Mouse (Mus musculus): ENCODE results near the gene Slc2a9. TPM values are rescaled to one million over a fixed set of nuclear protein-coding genes. Genes with fewer than 3 reads are reported as not detected.
A peak's percentile ranks its signal among the peaks of the same experiment; 100 is the strongest.

The Slc2a9 gene
- total and polyA plus RNA-seq, 3 experiments, result 1.6 to 2.8 (median 2.3) TPM

DNA sequence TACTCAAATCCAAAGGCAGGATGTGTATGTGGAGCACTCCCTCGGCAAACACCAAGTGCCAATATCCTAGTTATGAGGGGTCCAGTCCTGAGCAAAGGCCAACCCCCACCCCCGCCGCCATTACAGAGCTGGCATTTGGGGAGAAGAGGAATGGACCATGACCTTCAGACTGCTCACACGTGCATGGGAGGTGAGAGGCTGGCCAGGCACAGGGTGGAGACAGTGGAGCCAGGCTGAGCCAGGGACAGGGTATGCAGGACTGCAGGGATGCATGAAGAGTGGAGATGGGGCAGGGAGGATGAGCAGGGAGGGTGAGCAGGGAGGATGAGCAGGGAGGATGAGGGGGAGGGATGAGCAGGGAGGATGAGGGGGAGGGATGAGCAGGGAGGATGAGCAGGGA is 17.0 kb downstream of the Slc2a9 start:
- Histone ChIP-seq H3K27ac (ENCODE audit: insufficient read depth, low read depth) (no peak overlapping the region), H3K4me1 (ENCODE audit: control insufficient read depth in 1 of 2, insufficient read depth in 2 of 2) (peaks cover 8 to 9% of the 10 kb centered on the region in 2 experiments), H3K4me3 (replicated peaks in 1 of 3; ENCODE audit: low read depth in 2 of 3, low read length in 2 of 3, poor library complexity in 1 of 3) (no peak overlapping the region), H3K9ac (ENCODE audit: insufficient read depth, low read depth) (no peak overlapping the region), H3K27me3 (replicated peaks) (no peaks in the 10 kb centered on the region), H3K9me3 (replicated peaks; ENCODE audit: low read length) (no peaks in the 10 kb centered on the region), H3K4me2 (ENCODE audit: insufficient read depth, low read depth, poor library complexity, severe bottlenecking) (no peak overlapping the region), H3K36me3 (replicated peaks in 1 of 2; ENCODE audit: control insufficient read depth in 1 of 2, insufficient read depth in 1 of 2, low read length in 1 of 2) (no peaks in the 10 kb centered on the region), H3K79me2 (replicated peaks; ENCODE audit: control insufficient read depth, extremely low read depth, insufficient read depth, poor library complexity, severe bottlenecking) (no peaks in the 10 kb centered on the region)
- DNase-seq (ENCODE audit: extremely low read depth), result no peak
- in situ Hi-C loops (cut with MboI; ENCODE audit: low pct_ligation_motif_present, low pct_unique_long_range_greater_than_20kb, low sequenced_read_pairs), result no loop called here
- dilution Hi-C loops (cut with MboI; ENCODE audit: extremely low pct_ligation_motif_present, extremely low pct_unique_long_range_greater_than_20kb, low sequenced_read_pairs), result no loop called here
- no peak for TF ChIP-seq GABPA (IDR thresholded peaks at IDR 0.05; ENCODE audit: insufficient replicate concordance, low read depth, low read length)
- no peak for TF ChIP-seq IRF4 (IDR thresholded peaks at IDR 0.05; ENCODE audit: low read depth, low read length)
- no peak for TF ChIP-seq NELFE (IDR thresholded peaks at IDR 0.05; ENCODE audit: low read depth, low read length)
- TF ChIP-seq HCFC1 (IDR thresholded peaks at IDR 0.05; ENCODE audit: low read depth, low read length), result no peak
- no peak for TF ChIP-seq USF1 (IDR thresholded peaks at IDR 0.05; ENCODE audit: low read depth, low read length)
- no peak for TF ChIP-seq MAFK (IDR thresholded peaks at IDR 0.05; ENCODE audit: insufficient replicate concordance, low read length)
- TF ChIP-seq TCF12 (IDR thresholded peaks at IDR 0.05; ENCODE audit: low read depth, low read length), result no peak
- no peak for TF ChIP-seq ZC3H11A (IDR thresholded peaks at IDR 0.05; ENCODE audit: low read depth, low read length)
- no peak for TF ChIP-seq CHD2 (IDR thresholded peaks at IDR 0.05; ENCODE audit: low read length)
- no peak for TF ChIP-seq ZMIZ1 (IDR thresholded peaks at IDR 0.05; ENCODE audit: low read depth, low read length)
- TF ChIP-seq ZKSCAN1 (IDR thresholded peaks at IDR 0.05; ENCODE audit: borderline replicate concordance, low read depth, low read length), result no peak
- no peak for TF ChIP-seq PAX5 (IDR thresholded peaks at IDR 0.05; ENCODE audit: low read length)
- TF ChIP-seq BHLHE40 (IDR thresholded peaks at IDR 0.05; ENCODE audit: low read depth, low read length), result no peak
- TF ChIP-seq ETS1 (conservative IDR thresholded peaks at IDR 0.05; ENCODE audit: low read depth, low read length), result no peak
- no peak for TF ChIP-seq MAX (IDR thresholded peaks at IDR 0.05; ENCODE audit: low read length)
- no peak for TF ChIP-seq EP300 (IDR thresholded peaks at IDR 0.05; ENCODE audit: low read length)

GRCm38 (mm10) chr5:38483518-38484110 is 19.3 kb downstream of the Slc2a9 start:
- peaks cover 4 to 18% of the 10 kb centered on the region in 2 experiments for H3K4me1 ChIP-seq (ENCODE audit: control insufficient read depth in 1 of 2, insufficient read depth in 2 of 2)

More at GRCm38 (mm10) chr5:38483518-38484110, 19.3 kb downstream of the Slc2a9 start:
- in situ Hi-C loops (cut with MboI; ENCODE audit: low pct_ligation_motif_present, low pct_unique_long_range_greater_than_20kb, low sequenced_read_pairs) (no loop called here), dilution Hi-C loops (cut with MboI; ENCODE audit: extremely low pct_ligation_motif_present, extremely low pct_unique_long_range_greater_than_20kb, low sequenced_read_pairs) (no loop called here)
- Histone ChIP-seq H3K36me3 (replicated peaks in 1 of 2; ENCODE audit: control insufficient read depth in 1 of 2, insufficient read depth in 1 of 2, low read length in 1 of 2) (no peaks in the 10 kb centered on the region), H3K79me2 (replicated peaks; ENCODE audit: control insufficient read depth, extremely low read depth, insufficient read depth, poor library complexity, severe bottlenecking) (no peaks in the 10 kb centered on the region), H3K9ac (ENCODE audit: insufficient read depth, low read depth) (no peak overlapping the region), H3K27ac (ENCODE audit: insufficient read depth, low read depth) (no peak overlapping the region), H3K4me3 (replicated peaks in 1 of 3; ENCODE audit: low read depth in 2 of 3, low read length in 2 of 3, poor library complexity in 1 of 3) (no peak overlapping the region), H3K4me2 (ENCODE audit: insufficient read depth, low read depth, poor library complexity, severe bottlenecking) (no peak overlapping the region), H3K9me3 (replicated peaks; ENCODE audit: low read length) (no peaks in the 10 kb centered on the region), H3K27me3 (replicated peaks) (no peaks in the 10 kb centered on the region)
- DNase-seq (ENCODE audit: extremely low read depth), result no peak
- no peak for TF ChIP-seq CTCF (conservative IDR thresholded peaks at IDR 0.05 in 1 of 2, IDR thresholded peaks at IDR 0.05 in 1 of 2; ENCODE audit: low read depth in 2 of 2, low read length in 2 of 2)
- peak; percentile 91 for TF ChIP-seq ZNF384 (IDR thresholded peaks at IDR 0.05; ENCODE audit: low read depth, low read length)
- TF ChIP-seq PAX5 (IDR thresholded peaks at IDR 0.05; ENCODE audit: low read length), result no peak

All from CH12.LX (cell line).